Mouse (Mus musculus) ZHBTc4 (cell line): ENCODE measurements around the gene Lars2.

ENCODE experiments used
- DNase-seq: peaks from one replicate; pipeline ENCODE4 v3.0.0-alpha.2; 2011; ENCODE audit warnings: low read depth, low spot score

The Lars2 gene

DNA sequence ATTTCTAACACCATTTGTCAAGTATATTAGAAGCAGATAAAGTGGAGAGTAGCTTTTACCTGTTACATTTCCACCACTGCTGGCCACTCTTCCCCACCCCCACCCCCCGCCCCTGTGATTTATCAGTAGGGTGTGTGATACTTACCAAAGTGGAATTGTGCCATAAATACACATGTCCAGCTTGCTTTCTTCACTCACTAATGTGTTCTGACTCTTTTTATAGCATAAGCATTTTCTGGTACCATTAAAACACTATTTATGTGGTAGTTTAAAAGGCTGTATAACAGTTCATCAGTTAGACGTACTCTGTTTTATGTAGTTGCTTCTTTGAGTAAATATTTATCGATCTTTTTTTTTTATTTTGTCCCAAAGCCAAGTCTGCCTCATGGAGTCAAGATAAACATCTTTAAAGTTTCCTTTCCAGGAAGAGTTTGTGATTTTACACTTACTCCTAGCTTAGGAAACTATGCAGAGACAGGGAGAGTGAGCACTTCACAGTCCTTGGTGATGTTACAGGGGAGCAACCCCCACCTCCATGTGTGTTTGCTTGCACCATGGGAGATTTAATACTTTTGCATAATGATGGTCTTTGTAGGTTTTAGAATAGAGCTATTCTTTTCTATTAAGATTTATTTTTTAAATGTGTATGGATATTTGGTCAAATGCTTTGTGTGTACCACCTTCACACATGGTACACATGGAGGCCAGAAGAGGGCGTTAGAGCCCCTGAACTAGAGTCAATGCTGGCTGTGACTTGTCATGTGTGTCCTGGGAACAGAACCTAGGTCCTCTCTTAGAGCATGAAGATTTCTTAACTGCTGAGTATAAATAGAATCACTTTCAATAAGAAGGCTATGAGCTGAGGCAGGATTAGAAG is 139.8 kb downstream of the Lars2 start:
- no peak for DNase-seq

DNA sequence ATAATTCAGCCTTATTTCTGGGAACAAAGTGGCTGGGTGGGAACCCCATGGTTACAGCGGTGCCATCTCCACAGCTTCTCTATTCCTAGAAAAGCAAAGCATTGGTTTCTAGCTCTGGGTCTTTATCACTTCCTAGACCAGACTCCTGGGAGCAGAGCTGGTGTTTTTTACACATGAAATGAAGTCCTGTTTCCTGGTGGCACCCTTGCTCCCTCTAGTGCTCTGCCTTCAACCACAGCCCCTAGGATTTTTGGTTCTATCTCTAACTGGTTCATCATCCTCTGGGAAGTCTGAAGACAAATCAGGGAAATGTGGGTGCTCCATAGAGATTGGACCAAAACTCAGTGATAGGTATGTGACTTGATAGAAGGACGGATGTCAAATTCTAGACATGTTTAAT is 140.7 kb downstream of the Lars2 start:
- DNase-seq, result no peak

DNA sequence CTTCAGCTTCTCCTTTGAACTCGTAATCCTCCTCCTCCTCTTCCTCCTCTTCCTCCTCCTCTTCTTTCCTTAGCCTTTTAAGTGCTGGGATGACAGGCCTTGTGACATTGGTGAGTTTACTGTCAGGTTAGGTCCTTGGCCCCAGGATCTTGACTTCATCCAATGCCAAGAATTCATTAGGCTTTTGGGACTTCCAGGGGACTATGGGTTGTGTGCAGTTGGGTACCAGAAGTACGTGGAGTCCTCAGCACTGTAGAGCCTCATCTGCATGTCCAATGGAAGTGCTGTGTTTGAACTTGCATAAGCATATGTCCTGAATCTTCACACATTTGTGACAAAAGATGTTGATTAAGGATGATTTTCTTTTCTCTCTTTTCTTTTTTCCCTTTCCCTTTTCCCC is 142.3 kb downstream of the Lars2 start:
- DNase-seq, result no peak

DNA sequence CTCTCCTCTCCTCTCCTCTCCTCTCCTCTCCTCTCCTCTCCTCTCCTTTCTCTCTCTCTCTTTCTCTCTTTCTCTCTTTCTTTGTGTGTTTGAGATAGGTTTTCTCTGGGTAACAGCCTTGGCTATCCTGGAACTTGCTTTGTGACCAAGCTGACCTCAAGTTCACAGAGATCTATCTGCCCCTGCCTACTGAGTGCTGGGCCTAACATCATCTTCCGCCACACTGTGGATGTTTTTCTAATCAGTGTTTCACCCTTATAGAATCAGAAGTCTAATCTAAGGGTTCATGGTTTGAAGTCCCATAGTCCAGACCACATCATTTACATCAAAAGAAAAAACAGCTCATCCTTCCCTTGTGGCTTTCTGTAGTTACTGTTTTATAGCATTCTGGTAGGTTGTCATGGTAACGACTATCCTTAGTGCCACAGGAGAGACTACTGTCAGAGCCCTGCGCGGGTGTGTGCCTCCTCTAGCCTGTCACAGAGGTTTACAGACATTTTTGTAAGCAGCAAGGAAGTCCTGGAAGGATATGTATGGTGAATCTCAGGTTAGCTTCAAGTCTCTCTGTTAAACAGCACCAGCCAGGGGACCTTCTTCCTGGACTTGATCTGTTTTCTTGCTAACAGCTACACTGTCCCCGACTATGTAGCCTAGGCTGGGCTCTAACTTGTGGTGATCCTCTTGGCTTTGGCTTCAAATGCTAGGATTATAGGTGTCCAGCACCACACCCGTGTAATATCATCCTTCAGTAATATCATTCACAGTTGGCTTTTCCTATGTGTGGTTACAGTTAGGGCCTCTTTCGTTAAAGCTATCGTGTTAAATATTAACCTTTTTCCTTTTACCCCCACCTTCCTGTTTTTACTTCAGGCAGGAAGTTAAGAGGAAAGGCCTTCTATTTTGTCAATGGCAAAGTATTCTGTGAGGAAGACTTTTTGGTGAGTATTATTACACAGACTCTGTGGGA is 143.2 kb downstream of the Lars2 start:
- no peak for DNase-seq

DNA sequence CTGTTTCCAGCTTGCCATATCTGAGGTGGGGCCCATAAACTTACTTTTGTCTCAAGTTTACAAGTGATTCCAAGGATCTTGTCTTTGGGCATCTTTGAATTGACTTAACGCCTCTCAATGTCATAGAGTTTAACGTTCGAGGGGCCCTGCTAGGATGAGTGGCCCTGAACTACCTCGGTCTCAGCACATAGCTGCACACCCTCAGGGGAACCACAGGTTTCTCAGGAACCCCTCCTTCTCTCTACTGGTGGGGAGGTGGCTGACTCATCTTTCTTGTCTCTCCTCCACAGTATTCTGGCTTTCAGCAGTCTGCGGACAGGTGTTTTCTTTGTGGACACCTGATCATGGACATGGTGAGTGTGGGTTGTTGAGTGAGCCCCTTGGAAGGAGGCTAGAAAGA is 144.2 kb downstream of the Lars2 start:
- DNase-seq, result no peak
